Mouse (Mus musculus) CD4-positive, CD25-positive, alpha-beta regulatory T cell, adult 2 months (primary cell): ENCODE measurements around the gene Samt1.
"Not testable (repeated sequence)": the region's sequence is repeated elsewhere in the genome, so short reads cannot be mapped to it uniquely, and the experiment has no call there.

Source experiments
- DNase-seq: peaks from one replicate; pipeline ENCODE4 v3.0.0-alpha.2; 2012; ENCODE audit warnings: low read depth, low spot score

Gene Samt1

GRCm38 (mm10) chrX:154012540-154012939 lies at the start of gene Samt1:
TSS of gene Samt1 (minus strand) at chrX:154012640.
- not testable (repeated sequence) for DNase-seq

GRCm38 (mm10) chrX:154054939-154055338 lies 42.5 kb upstream of the Samt1 start, which contains the start of gene Gm10057:
TSS of gene Gm10057 (minus strand) at chrX:154055039.
- DNase-seq = not testable (repeated sequence)

GRCm38 (mm10) chrX:154033727-154034126 lies 21.3 kb upstream of the Samt1 start, which contains the start of gene 4921511M17Rik:
TSS of gene 4921511M17Rik (minus strand) at chrX:154033827.
- not testable (repeated sequence) for DNase-seq

- DNase-seq = not testable (repeated sequence)
Observed at GRCm38 (mm10) chrX:153976914-153977313, 35.5 kb downstream of the Samt1 start.

GRCm38 (mm10) chrX:153976467-153976866 lies 36.0 kb downstream of the Samt1 start:
- DNase-seq = not testable (repeated sequence)

- DNase-seq = peak; percentile 27
Observed at GRCm38 (mm10) chrX:153974450-153974849, 38.0 kb downstream of the Samt1 start.

GRCm38 (mm10) chrX:153952866-153953265 lies 59.6 kb downstream of the Samt1 start:
- not testable (repeated sequence) for DNase-seq
